Mouse (Mus musculus): ENCODE measurements around the gene Fbxw2. TPM values are rescaled to one million over a fixed set of nuclear protein-coding genes. Genes with fewer than 3 reads are reported as not detected.
"Not testable (repeated sequence)": the region's sequence is repeated elsewhere in the genome, so short reads cannot be mapped to it uniquely, and the experiment has no call there.

Fbxw2 gene
- total RNA-seq (2015; ENCODE audit: low replicate concordance) (92.6 and 93.5 TPM in 2 replicates), total RNA-seq (2017; ENCODE audit: low replicate concordance) (95.5 and 121 TPM in 2 replicates)

GRCm38 (mm10) chr2:34825827-34826459, at the start of gene Fbxw2:
Gene Fbxw2, minus strand, starts transcription at chr2:34826311.
- peak; percentile 97 for ATAC-seq (replicated peaks; ENCODE audit: low FRiP score, poor library complexity, severe bottlenecking)

- ATAC-seq (replicated peaks; ENCODE audit: low FRiP score, poor library complexity, severe bottlenecking): no peak
These were observed 48.8 kb upstream of the Fbxw2 start, which contains the start of gene Psmd5 for GRCm38 (mm10) chr2:34874816-34875345. Gene Psmd5, minus strand, starts transcription at chr2:34874968.

- ATAC-seq (replicated peaks; ENCODE audit: low FRiP score, poor library complexity, severe bottlenecking): no peak
These were observed 48.2 kb upstream of the Fbxw2 start, which contains the start of gene Cutal for GRCm38 (mm10) chr2:34874271-34874670. Gene Cutal, plus strand, starts transcription at chr2:34874396.

- ATAC-seq (replicated peaks; ENCODE audit: low FRiP score, poor library complexity, severe bottlenecking): peak; percentile 89
These were observed 44.7 kb upstream of the Fbxw2 start for GRCm38 (mm10) chr2:34870520-34871474.

GRCm38 (mm10) chr2:34869680-34870079, 43.6 kb upstream of the Fbxw2 start:
- ATAC-seq (replicated peaks; ENCODE audit: low FRiP score, poor library complexity, severe bottlenecking): peak; percentile 83

- ATAC-seq (replicated peaks; ENCODE audit: low FRiP score, poor library complexity, severe bottlenecking): no peak
These were observed 31.6 kb upstream of the Fbxw2 start for GRCm38 (mm10) chr2:34857728-34858127.

- 0 out of 2 replicates have a peak, but pooled peaks have one; percentile 36 for ATAC-seq (replicated peaks; ENCODE audit: low FRiP score, poor library complexity, severe bottlenecking)
These were observed 29.2 kb upstream of the Fbxw2 start for GRCm38 (mm10) chr2:34855265-34855664.

GRCm38 (mm10) chr2:34847702-34848101, 21.6 kb upstream of the Fbxw2 start:
- ATAC-seq (replicated peaks; ENCODE audit: low FRiP score, poor library complexity, severe bottlenecking): no peak

- no peak for ATAC-seq (replicated peaks; ENCODE audit: low FRiP score, poor library complexity, severe bottlenecking)
These were observed 17.3 kb upstream of the Fbxw2 start for GRCm38 (mm10) chr2:34843211-34843939.

GRCm38 (mm10) chr2:34841706-34842105, 15.6 kb upstream of the Fbxw2 start:
- ATAC-seq (replicated peaks; ENCODE audit: low FRiP score, poor library complexity, severe bottlenecking): no peak

- ATAC-seq (replicated peaks; ENCODE audit: low FRiP score, poor library complexity, severe bottlenecking): not testable (repeated sequence)
These were observed 14.0 kb upstream of the Fbxw2 start for GRCm38 (mm10) chr2:34840143-34840542.

- ATAC-seq (replicated peaks; ENCODE audit: low FRiP score, poor library complexity, severe bottlenecking): no peak
These were observed 9.6 kb upstream of the Fbxw2 start for GRCm38 (mm10) chr2:34835669-34836068.

- no peak for ATAC-seq (replicated peaks; ENCODE audit: low FRiP score, poor library complexity, severe bottlenecking)
These were observed 7.5 kb upstream of the Fbxw2 start for GRCm38 (mm10) chr2:34833624-34834023.

GRCm38 (mm10) chr2:34832766-34833457, 6.8 kb upstream of the Fbxw2 start, which contains the start of gene Gm34653:
Gene Gm34653, plus strand, starts transcription at chr2:34833007.
- not testable (repeated sequence) for ATAC-seq (replicated peaks; ENCODE audit: low FRiP score, poor library complexity, severe bottlenecking)

- ATAC-seq (replicated peaks; ENCODE audit: low FRiP score, poor library complexity, severe bottlenecking): not testable (repeated sequence)
These were observed 4.0 kb upstream of the Fbxw2 start for GRCm38 (mm10) chr2:34830066-34830465.

GRCm38 (mm10) chr2:34828026-34828425, 1.9 kb upstream of the Fbxw2 start:
- no peak for ATAC-seq (replicated peaks; ENCODE audit: low FRiP score, poor library complexity, severe bottlenecking)

- ATAC-seq (replicated peaks; ENCODE audit: low FRiP score, poor library complexity, severe bottlenecking): no peak
These were observed 1.5 kb upstream of the Fbxw2 start for GRCm38 (mm10) chr2:34827591-34827990.

- ATAC-seq (replicated peaks; ENCODE audit: low FRiP score, poor library complexity, severe bottlenecking): peak; percentile 54
These were observed 535 bp upstream of the Fbxw2 start for GRCm38 (mm10) chr2:34826460-34827231.
